ENCODE assay signal across 12 mouse cellular contexts in the genomic region with DNA sequence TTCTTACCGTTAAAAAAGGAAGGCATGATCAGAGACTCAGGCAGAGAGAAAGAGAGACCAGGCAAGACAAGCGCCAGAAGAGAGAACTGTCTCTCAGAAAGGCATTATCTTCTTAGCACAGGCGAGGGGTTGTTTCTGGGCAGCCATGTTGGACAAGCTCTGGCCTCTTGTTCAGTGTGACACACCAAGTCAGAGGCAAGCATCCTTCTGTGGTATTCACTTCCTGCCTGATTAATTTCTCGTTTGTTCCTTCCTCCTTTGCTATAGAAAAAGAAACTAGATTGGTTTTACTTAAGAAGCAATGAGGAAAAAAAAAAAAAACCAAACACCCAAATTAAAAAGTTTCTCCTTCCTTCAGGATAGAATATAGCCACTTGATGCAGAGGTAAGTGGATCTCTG.
A peak's percentile ranks its signal among the peaks of the same experiment; 100 is the strongest.
DNase-seq lines count a peak whose midpoint lies in the region; ATAC-seq lines count a peak whose summit lies in the region.
"Had no signal": no experiment of that assay in that cellular context is flagged by ENCODE, and none has a peak within 500 bp of the region (broad histone marks: within the 10 kb centered on the region; RNA-seq: fewer than 3 reads in every experiment).

No protein-coding gene starts in this region.

- DNase-seq in lung, postnatal 36 days: peak; percentile 39
- no peak for DNase-seq in lung, postnatal 10 days
- DNase-seq in T-cell, adult 2 months (ENCODE audit: low spot score): peak; percentile 68
- DNase-seq in liver, embryonic 11.5 days (ENCODE audit: low spot score): no peak
- DNase-seq in natural killer cell, adult 2 months (ENCODE audit: low spot score in 2 of 2): peak; percentile 68
- no peak for DNase-seq in layer of hippocampus, adult 9-11 months
- no peak for DNase-seq in adrenal gland, postnatal 10 days
- DNase-seq in kidney, postnatal 14 days: no peak
- DNase-seq: cerebellum, adult 11-12 months; retina, postnatal 1 day had no signal

- no peaks in the 10 kb centered on the region for H3K27me3 ChIP-seq in liver, embryonic 11.5 days (replicated peaks; ENCODE audit: control insufficient read depth, insufficient read depth, low read length)
- H3K27me3 ChIP-seq: embryonic facial prominence, embryonic 15.5 days had no signal

- H3K9ac ChIP-seq in liver, embryonic 11.5 days (ENCODE audit: low read depth, low read length): no peak overlapping the region
- H3K9ac ChIP-seq: embryonic facial prominence, embryonic 15.5 days had no signal

- ATAC-seq in liver, embryonic 11.5 days (replicated peaks; ENCODE audit: low FRiP score): peak; percentile 63
- ATAC-seq: intestine, embryonic 16.5 days had no signal

- no peaks in the 10 kb centered on the region for H3K9me3 ChIP-seq in liver, embryonic 11.5 days (ENCODE audit: control insufficient read depth, low read length)
- H3K9me3 ChIP-seq: embryonic facial prominence, embryonic 15.5 days had no signal

- H3K27ac ChIP-seq in liver, embryonic 11.5 days (ENCODE audit: low read depth, low read length): peak overlapping the region; percentile 59; the same call in 1 of the 2 replicates
- H3K27ac ChIP-seq: embryonic facial prominence, embryonic 15.5 days had no signal

- peak overlapping the region; percentile 36 for H3K4me2 ChIP-seq in liver, embryonic 11.5 days
- H3K4me2 ChIP-seq: embryonic facial prominence, embryonic 15.5 days had no signal

- 31% methylated on average over 4 of the region's 4 CpGs for WGBS in liver, embryonic 11.5 days

- peaks cover 27% of the 10 kb centered on the region for H3K4me1 ChIP-seq in liver, embryonic 11.5 days (replicated peaks; ENCODE audit: control insufficient read depth, insufficient read depth, low read length)

- H3K4me3 ChIP-seq in liver, embryonic 11.5 days (ENCODE audit: low read depth, low read length): no peak overlapping the region
- H3K4me3 ChIP-seq: embryonic facial prominence, embryonic 15.5 days had no signal

- no peaks in the 10 kb centered on the region for H3K36me3 ChIP-seq in liver, embryonic 11.5 days (ENCODE audit: control insufficient read depth, insufficient read depth, low read length)
- H3K36me3 ChIP-seq: embryonic facial prominence, embryonic 15.5 days had no signal

Comparison
In these comparisons a context has a peak if more than half of its experiments do, and no peak if none do; other contexts are left out.
1. DNase-seq: peak in lung, postnatal 36 days (single experiment), T-cell, adult 2 months (single experiment) and natural killer cell, adult 2 months (2 of 2); none in lung, postnatal 10 days (single experiment), liver, embryonic 11.5 days (single experiment), layer of hippocampus, adult 9-11 months (single experiment), adrenal gland, postnatal 10 days (single experiment) and kidney, postnatal 14 days (single experiment).